Mouse (Mus musculus): ENCODE measurements at regions not wholly inside any gene's neighbourhood (a gene's known extent, or its start where the extent isn't known, plus 50 kb on each side); places are given as distances from the start of the nearest gene placed in this dataset.

- TF ChIP-seq CTCF (conservative IDR thresholded peaks at IDR 0.05; ENCODE audit: low read length) (no peak), POU5F1 (IDR thresholded peaks at IDR 0.05; ENCODE audit: borderline replicate concordance, low read length) (no peak)
Observed at GRCm38 (mm10) chr5:51841763-51842162, 274.2 kb upstream of the Ppargc1a start.

All from E14TG2a.4 (cell line).